Mouse (Mus musculus): Measurements from ENCODE around the gene Ran. TPM values are rescaled to one million over a fixed set of nuclear protein-coding genes. Genes with fewer than 3 reads are reported as not detected.

Gene Ran
- total RNA-seq, 1 experiment from 2014 or later = 900 TPM

DNA sequence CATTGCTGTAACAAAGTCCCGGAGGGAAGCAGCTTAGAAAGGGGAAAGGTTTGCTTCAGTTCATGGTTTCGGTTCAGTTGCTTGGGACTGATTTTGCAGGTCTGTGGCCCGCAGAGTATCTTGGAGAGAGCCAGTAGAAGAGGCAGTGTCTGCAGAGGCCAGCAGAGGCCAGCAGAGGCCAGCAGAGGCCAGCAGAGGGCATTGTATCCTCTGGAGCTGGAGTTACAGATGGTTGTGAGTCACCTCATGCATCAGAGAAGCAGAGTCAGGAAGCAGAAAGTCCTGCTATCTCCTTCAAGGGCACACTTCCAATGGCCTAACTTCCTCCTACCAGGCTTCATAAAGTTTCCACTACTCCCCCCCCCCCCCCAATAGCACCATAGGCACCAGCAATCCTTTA lies 39.2 kb downstream of the Ran start:
- peak; percentile 55; the same call in 1 of the 2 replicates for ATAC-seq (replicated peaks; ENCODE audit: low read depth, poor library complexity, severe bottlenecking)

- peak; percentile 58 for ATAC-seq (replicated peaks; ENCODE audit: low read depth, poor library complexity, severe bottlenecking)
Measured at GRCm38 (mm10) chr5:129061579-129061978, 41.7 kb downstream of the Ran start.

- peak; percentile 64 for ATAC-seq (replicated peaks; ENCODE audit: low read depth, poor library complexity, severe bottlenecking)
Measured at GRCm38 (mm10) chr5:129063037-129063791, 43.3 kb downstream of the Ran start.

DNA sequence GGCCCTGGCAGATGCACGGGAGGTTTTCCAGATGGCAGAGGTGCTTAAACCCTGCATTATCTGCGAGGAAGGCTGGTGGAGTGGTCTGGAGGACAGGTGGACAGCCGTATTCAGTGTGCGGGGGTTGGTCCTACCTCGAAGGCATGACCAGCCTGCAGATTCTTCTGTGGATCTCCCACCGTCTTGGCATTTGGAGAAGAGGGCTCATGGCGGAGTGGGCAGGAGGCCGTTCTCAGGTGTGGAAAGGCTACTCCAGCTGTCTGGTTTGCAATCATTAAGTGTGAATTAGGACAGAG lies 43.9 kb downstream of the Ran start:
- no peak for ATAC-seq (replicated peaks; ENCODE audit: low read depth, poor library complexity, severe bottlenecking)

GRCm38 (mm10) chr5:129064186-129064585 lies 44.3 kb downstream of the Ran start:
- no peak for ATAC-seq (replicated peaks; ENCODE audit: low read depth, poor library complexity, severe bottlenecking)

DNA sequence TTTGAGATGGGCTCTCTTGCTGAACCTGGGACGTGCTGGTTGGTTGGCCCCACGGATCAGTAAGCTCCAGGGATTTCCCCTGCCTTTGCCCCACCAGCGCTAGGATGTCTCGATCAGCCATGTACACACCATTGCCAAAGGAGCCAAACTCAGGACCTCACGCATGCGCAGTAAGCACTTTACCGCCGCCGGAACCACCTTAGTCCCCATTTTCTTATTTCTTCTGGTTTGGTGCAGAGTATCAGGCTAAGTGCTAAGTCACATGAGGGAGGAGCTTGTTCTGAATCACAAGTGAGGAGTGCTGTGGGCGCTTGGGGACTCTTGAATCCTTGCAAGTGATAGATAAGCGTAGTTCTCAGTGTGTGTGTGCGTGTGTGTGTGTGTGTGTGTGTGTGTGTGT lies 45.4 kb downstream of the Ran start:
- peak; percentile 55; the same call in 1 of the 2 replicates for ATAC-seq (replicated peaks; ENCODE audit: low read depth, poor library complexity, severe bottlenecking)

GRCm38 (mm10) chr5:129065946-129066345 lies 46.1 kb downstream of the Ran start:
- ATAC-seq (replicated peaks; ENCODE audit: low read depth, poor library complexity, severe bottlenecking) = 0 out of 2 replicates have a peak, but pooled peaks have one; percentile 20

DNA sequence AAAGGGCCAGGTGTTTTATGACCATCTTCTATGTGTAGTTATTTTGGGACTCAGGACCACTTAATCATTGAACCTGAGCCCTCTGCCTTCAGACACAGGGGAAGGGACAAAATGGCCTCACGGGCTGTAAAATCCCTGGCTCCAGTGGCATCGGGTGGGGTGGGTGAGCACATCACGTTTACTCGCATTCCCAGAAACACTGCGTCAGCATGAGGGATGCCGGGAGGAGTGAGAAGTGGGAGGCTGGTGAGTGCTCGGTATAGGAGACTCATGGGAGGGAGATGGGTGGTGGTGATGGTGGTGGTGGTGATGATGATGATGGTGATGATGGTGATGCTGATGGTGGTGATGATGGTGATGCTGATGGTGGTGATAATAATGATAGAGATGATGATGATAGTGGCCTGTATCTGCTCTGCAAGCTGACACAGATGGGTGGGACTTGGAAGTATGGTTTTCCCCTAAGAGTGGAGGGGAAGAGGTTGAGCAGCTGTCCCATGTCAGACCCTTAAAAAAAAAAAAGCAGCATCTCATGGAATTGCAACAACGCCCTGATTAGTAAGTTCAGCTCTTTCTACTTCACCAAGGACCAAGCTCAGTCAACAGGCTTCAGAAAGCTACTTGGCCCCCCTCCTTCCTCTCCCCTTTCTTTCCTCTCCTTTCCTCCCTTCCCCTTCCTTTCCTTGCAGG lies 46.8 kb downstream of the Ran start:
- no peak for ATAC-seq (replicated peaks; ENCODE audit: low read depth, poor library complexity, severe bottlenecking)

GRCm38 (mm10) chr5:129067231-129067834 lies 47.5 kb downstream of the Ran start:
- no peak for ATAC-seq (replicated peaks; ENCODE audit: low read depth, poor library complexity, severe bottlenecking)

GRCm38 (mm10) chr5:129071761-129072280 lies 52.0 kb downstream of the Ran start:
- ATAC-seq (replicated peaks; ENCODE audit: low read depth, poor library complexity, severe bottlenecking) = no peak

GRCm38 (mm10) chr5:129073404-129073803 lies 53.5 kb downstream of the Ran start:
- ATAC-seq (replicated peaks; ENCODE audit: low read depth, poor library complexity, severe bottlenecking) = no peak

Other genes starting within 250 kb of the Ran start
- gene Rimbp2, start 66.6 kb upstream of the Ran start, total RNA-seq (2017) = not detected in 2 replicates
- 38.6 and 74.1 TPM in 2 replicates for gene Stx2, start 11.5 kb upstream of the Ran start, total RNA-seq (2017)
- 0.39 and 0.96 TPM in 2 replicates for gene Adgrd1, start 76.7 kb downstream of the Ran start, total RNA-seq (2017)

Measured in common myeloid progenitor, adult 5-6 weeks (primary cell).